Mouse (Mus musculus) thymus, adult 2 months (tissue): ENCODE data around the gene Ttll3.

Experiments
- CTCF ChIP-seq: fragments of 200-500 bp; IDR thresholded peaks from 2 replicates; pipeline ENCODE4 v1.5.1; 2012; ENCODE audit warnings: mild to moderate bottlenecking, control low read depth, low read length, moderate library complexity, borderline replicate concordance; ENCODE audit not compliant: control insufficient read depth, poor library complexity, insufficient read depth; ENCODE audit errors: extremely low read depth
- POLR2A ChIP-seq: fragments of 200-500 bp; IDR thresholded peaks from 2 replicates; pipeline ENCODE4 v1.6.1; 2012; ENCODE audit warnings: mild to moderate bottlenecking, low read length, control low read depth, moderate library complexity; ENCODE audit not compliant: control insufficient read depth, poor library complexity, insufficient read depth; ENCODE audit errors: extremely low read depth

DNA sequence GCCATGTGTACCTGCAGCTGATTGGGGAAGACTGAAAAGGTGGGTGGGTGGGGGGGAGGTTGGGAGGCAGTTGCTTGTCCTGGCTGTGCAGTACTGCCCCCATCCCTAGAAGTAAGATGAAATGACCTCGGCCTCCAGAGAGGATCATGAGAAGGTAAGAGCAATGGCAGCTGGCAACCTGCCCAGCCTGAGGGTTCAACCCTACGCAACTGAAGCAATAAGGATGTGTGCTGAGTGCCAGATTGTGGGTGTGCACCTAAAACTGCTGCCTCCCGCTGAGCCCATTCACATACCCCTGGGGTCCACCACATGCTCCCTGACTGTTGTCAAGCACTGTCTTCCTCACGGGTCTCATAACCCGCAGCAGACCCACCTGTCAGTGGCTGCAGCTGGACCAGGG lies 27.4 kb downstream of the Ttll3 start:
- TF ChIP-seq CTCF (no peak), POLR2A (no peak)
